Mouse (Mus musculus): ENCODE measurements at regions not wholly inside any gene's neighbourhood (a gene's known extent, or its start where the extent isn't known, plus 50 kb on each side); places are given as distances from the start of the nearest gene placed in this dataset.

GRCm38 (mm10) chr5:26338191-26338590 lies 80.7 kb downstream of the Gm7361 start:
- Histone ChIP-seq H3K27ac (ENCODE audit: low read length) (no peak overlapping the region), H3K4me3 (ENCODE audit: low read length) (no peak overlapping the region), H3K9me3 (ENCODE audit: control insufficient read depth, low read length) (no peaks in the 10 kb centered on the region), H3K27me3 (replicated peaks; ENCODE audit: control insufficient read depth, insufficient read depth, low read length) (no peaks in the 10 kb centered on the region), H3K36me3 (ENCODE audit: control insufficient read depth, insufficient read depth, low read length) (no peaks in the 10 kb centered on the region), H3K9ac (ENCODE audit: low read depth, low read length) (no peak overlapping the region), H3K4me1 (ENCODE audit: control insufficient read depth, insufficient read depth, low read length) (no peaks in the 10 kb centered on the region), H3K4me2 (ENCODE audit: low read depth, low read length) (no peak overlapping the region)
- no peak for ATAC-seq

DNA sequence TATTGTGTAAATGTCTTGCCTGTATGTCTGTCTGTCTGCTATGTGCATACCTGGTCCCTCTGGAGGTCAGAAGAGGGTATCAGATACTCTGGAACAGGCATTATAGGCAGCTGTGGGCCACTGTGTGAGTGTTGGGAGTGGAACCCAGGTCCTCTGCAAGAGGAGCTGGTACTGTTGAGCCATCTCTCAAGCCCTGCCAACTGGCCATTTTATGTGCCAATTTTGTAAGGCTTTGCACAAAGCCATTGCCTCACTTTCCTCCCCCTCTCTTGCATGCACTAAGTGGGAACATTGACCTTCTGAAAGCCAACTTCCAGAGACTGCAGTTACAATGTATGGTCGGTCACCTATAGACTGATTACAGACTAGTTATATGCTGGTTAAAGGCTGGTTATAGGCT lies 81.8 kb downstream of the Gm7361 start:
- H3K9me3 ChIP-seq (ENCODE audit: control insufficient read depth, low read length) = no peaks in the 10 kb centered on the region
- no peak overlapping the region for H3K9ac ChIP-seq (ENCODE audit: low read depth, low read length)
- no peak overlapping the region for H3K27ac ChIP-seq (ENCODE audit: low read length)
- no peak overlapping the region for H3K4me2 ChIP-seq (ENCODE audit: low read depth, low read length)
- 97% methylated on average over 1 of the region's 1 CpGs for WGBS
- ATAC-seq = no peak
- no peaks in the 10 kb centered on the region for H3K4me1 ChIP-seq (ENCODE audit: control insufficient read depth, insufficient read depth, low read length)
- H3K4me3 ChIP-seq (ENCODE audit: low read length) = no peak overlapping the region
- H3K27me3 ChIP-seq (replicated peaks; ENCODE audit: control insufficient read depth, insufficient read depth, low read length) = no peaks in the 10 kb centered on the region
- H3K36me3 ChIP-seq (ENCODE audit: control insufficient read depth, insufficient read depth, low read length) = no peaks in the 10 kb centered on the region

DNA sequence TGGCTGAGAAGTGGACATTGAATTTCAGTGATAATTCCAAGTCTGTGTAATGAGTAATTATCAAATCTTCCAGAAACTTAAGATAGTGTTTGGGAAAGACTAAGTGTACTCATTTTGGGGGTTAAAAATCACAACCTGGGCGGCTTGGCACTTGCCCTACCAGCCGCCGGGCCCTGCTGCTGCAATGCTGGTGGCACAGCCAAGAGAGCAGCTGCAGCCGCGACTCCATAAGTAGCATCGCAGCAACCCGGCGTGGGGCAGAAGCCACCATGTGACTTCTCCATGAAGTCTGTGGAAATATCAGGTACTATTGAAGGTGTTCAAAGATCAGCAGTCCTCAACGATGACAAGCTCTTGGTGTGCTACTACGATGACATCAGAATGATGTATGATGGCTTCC lies 97.7 kb downstream of the Gm7361 start:
- no peak overlapping the region for H3K4me3 ChIP-seq (ENCODE audit: low read length)
- 94% methylated on average over 10 of the region's 10 CpGs for WGBS
- no peaks in the 10 kb centered on the region for H3K36me3 ChIP-seq (ENCODE audit: control insufficient read depth, insufficient read depth, low read length)
- H3K27me3 ChIP-seq (replicated peaks; ENCODE audit: control insufficient read depth, insufficient read depth, low read length) = no peaks in the 10 kb centered on the region
- no peak overlapping the region for H3K27ac ChIP-seq (ENCODE audit: low read length)
- no peak overlapping the region for H3K4me2 ChIP-seq (ENCODE audit: low read depth, low read length)
- H3K4me1 ChIP-seq (ENCODE audit: control insufficient read depth, insufficient read depth, low read length) = no peaks in the 10 kb centered on the region
- no peaks in the 10 kb centered on the region for H3K9me3 ChIP-seq (ENCODE audit: control insufficient read depth, low read length)
- ATAC-seq = no peak
- no peak overlapping the region for H3K9ac ChIP-seq (ENCODE audit: low read depth, low read length)

DNA sequence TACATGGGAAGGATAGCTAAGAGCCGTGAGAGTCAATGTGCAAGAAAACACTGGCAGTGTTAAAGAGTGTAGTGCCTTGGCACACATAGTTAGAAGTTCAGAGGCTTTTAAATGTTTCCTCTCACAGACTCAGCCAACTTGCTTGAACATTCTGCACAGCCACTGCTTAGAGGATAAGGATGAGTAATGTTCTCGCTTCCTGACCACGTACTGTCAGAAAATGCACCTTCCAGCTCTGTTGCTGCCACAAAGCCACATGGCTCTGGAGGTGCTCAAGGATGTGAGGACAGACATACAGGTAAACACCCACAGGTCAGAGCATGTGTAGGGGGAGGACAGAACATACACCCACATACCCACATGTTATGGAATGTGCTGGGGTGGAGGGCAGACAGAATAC lies 101.6 kb downstream of the Gm7361 start:
- ATAC-seq = no peak
- 91% methylated on average over 3 of the region's 3 CpGs for WGBS
- Histone ChIP-seq H3K36me3 (ENCODE audit: control insufficient read depth, insufficient read depth, low read length) (no peaks in the 10 kb centered on the region), H3K4me3 (ENCODE audit: low read length) (no peak overlapping the region), H3K4me1 (ENCODE audit: control insufficient read depth, insufficient read depth, low read length) (no peaks in the 10 kb centered on the region), H3K27ac (ENCODE audit: low read length) (no peak overlapping the region), H3K27me3 (replicated peaks; ENCODE audit: control insufficient read depth, insufficient read depth, low read length) (no peaks in the 10 kb centered on the region), H3K9me3 (ENCODE audit: control insufficient read depth, low read length) (no peaks in the 10 kb centered on the region), H3K4me2 (ENCODE audit: low read depth, low read length) (no peak overlapping the region), H3K9ac (ENCODE audit: low read depth, low read length) (no peak overlapping the region)

GRCm38 (mm10) chr5:26374175-26374984 lies 116.9 kb downstream of the Gm7361 start:
- no peak for ATAC-seq
- H3K4me1 ChIP-seq (ENCODE audit: control insufficient read depth, insufficient read depth, low read length) = no peaks in the 10 kb centered on the region
- no peak overlapping the region for H3K27ac ChIP-seq (ENCODE audit: low read length)
- H3K36me3 ChIP-seq (ENCODE audit: control insufficient read depth, insufficient read depth, low read length) = no peaks in the 10 kb centered on the region
- H3K9ac ChIP-seq (ENCODE audit: low read depth, low read length) = no peak overlapping the region
- no peak overlapping the region for H3K4me3 ChIP-seq (ENCODE audit: low read length)
- H3K4me2 ChIP-seq (ENCODE audit: low read depth, low read length) = no peak overlapping the region
- no peaks in the 10 kb centered on the region for H3K9me3 ChIP-seq (ENCODE audit: control insufficient read depth, low read length)
- H3K27me3 ChIP-seq (replicated peaks; ENCODE audit: control insufficient read depth, insufficient read depth, low read length) = no peaks in the 10 kb centered on the region
- 68% methylated on average over 10 of the region's 10 CpGs for WGBS

GRCm38 (mm10) chr5:26407088-26407672 lies 149.7 kb downstream of the Gm7361 start:
- H3K27me3 ChIP-seq (replicated peaks; ENCODE audit: control insufficient read depth, insufficient read depth, low read length) = no peaks in the 10 kb centered on the region

GRCm38 (mm10) chr5:26413185-26413584 lies 155.7 kb downstream of the Gm7361 start:
- 50% methylated on average over 1 of the region's 1 CpGs for WGBS
- H3K4me2 ChIP-seq (ENCODE audit: low read depth, low read length) = no peak overlapping the region
- no peak for ATAC-seq

More at GRCm38 (mm10) chr5:26407088-26407672, 149.7 kb downstream of the Gm7361 start:
- Histone ChIP-seq H3K4me1 (ENCODE audit: control insufficient read depth, insufficient read depth, low read length) (no peaks in the 10 kb centered on the region), H3K4me2 (ENCODE audit: low read depth, low read length) (no peak overlapping the region), H3K9ac (ENCODE audit: low read depth, low read length) (no peak overlapping the region), H3K27ac (ENCODE audit: low read length) (no peak overlapping the region), H3K4me3 (ENCODE audit: low read length) (no peak overlapping the region), H3K36me3 (ENCODE audit: control insufficient read depth, insufficient read depth, low read length) (no peaks in the 10 kb centered on the region), H3K9me3 (ENCODE audit: control insufficient read depth, low read length) (no peaks in the 10 kb centered on the region)
- no peak for ATAC-seq
- WGBS = 77% methylated on average over 2 of the region's 2 CpGs

DNA sequence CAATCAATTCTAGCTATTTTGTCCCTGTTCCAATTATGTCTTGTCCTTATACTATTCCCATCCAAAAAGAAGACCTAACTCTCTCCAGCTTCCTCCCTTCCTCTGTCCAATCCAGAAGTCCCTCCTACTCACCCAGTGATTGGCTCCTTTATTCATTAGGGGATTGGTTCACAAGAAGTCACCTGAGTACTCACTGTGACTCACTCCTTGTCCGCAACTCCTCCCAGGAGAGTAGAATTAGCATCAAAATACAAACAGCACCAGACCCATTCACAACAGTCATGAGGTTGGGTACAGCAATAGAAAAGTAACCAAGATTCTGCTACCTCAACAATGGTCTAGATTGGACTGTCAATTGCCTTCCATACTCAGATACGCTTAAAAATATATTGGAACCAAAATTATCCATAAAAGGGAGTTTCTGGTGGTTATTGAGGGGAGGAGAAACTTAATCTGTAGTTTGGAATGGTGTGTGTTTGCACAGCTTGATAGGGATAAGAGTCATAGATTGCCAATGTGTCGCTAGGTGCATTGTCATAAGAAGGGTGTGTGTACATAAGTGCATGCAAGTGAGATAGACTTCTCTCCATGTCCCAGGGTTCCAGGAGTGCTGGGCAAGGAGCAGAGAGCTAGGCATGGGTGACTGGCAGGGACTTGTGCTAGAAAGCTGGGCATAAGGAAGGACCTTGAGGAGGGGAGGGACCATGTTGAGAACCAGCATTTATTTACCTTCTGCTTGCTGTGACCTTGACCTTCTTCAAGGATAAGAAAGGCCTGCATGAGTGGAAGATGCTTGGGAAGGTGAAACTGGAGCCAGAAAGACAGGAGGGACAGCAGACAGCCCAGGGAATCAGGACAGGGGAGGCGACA lies 187.1 kb downstream of the Gm7361 start:
- Histone ChIP-seq H3K9me3 (ENCODE audit: control insufficient read depth, low read length) (no peaks in the 10 kb centered on the region), H3K4me1 (ENCODE audit: control insufficient read depth, insufficient read depth, low read length) (no peaks in the 10 kb centered on the region), H3K9ac (ENCODE audit: low read depth, low read length) (no peak overlapping the region), H3K4me3 (ENCODE audit: low read length) (no peak overlapping the region), H3K27ac (ENCODE audit: low read length) (no peak overlapping the region), H3K4me2 (ENCODE audit: low read depth, low read length) (no peak overlapping the region), H3K36me3 (ENCODE audit: control insufficient read depth, insufficient read depth, low read length) (no peaks in the 10 kb centered on the region), H3K27me3 (replicated peaks; ENCODE audit: control insufficient read depth, insufficient read depth, low read length) (no peaks in the 10 kb centered on the region)
- 62% methylated on average over 4 of the region's 4 CpGs for WGBS
- no peak for ATAC-seq

More at GRCm38 (mm10) chr5:26413185-26413584, 155.7 kb downstream of the Gm7361 start:
- H3K27ac ChIP-seq (ENCODE audit: low read length) = no peak overlapping the region
- no peaks in the 10 kb centered on the region for H3K9me3 ChIP-seq (ENCODE audit: control insufficient read depth, low read length)
- H3K36me3 ChIP-seq (ENCODE audit: control insufficient read depth, insufficient read depth, low read length) = no peaks in the 10 kb centered on the region
- H3K9ac ChIP-seq (ENCODE audit: low read depth, low read length) = no peak overlapping the region
- H3K4me3 ChIP-seq (ENCODE audit: low read length) = no peak overlapping the region
- no peaks in the 10 kb centered on the region for H3K27me3 ChIP-seq (replicated peaks; ENCODE audit: control insufficient read depth, insufficient read depth, low read length)
- H3K4me1 ChIP-seq (ENCODE audit: control insufficient read depth, insufficient read depth, low read length) = no peaks in the 10 kb centered on the region

DNA sequence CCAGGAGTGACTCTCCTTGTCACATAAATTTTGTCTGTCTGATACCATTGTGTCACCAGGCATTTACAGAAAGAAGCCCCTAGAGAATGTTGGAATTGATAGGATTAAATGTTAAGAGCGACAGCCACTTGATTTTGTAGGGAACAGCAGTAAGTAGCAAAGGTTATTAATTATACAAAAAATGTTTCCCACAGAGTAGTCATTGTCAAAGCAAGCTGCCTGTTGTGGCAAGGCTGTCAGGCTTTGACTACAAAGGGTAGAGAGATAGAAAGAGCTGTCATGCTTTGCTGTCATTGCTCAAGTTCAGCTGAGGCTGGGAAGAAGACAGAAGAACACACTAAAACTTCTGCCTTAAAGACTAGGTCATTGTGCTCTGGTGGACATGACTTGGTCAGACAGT lies 193.8 kb downstream of the Gm7361 start:
- no peak overlapping the region for H3K27ac ChIP-seq (ENCODE audit: low read length)
- H3K9ac ChIP-seq (ENCODE audit: low read depth, low read length) = no peak overlapping the region
- H3K27me3 ChIP-seq (replicated peaks; ENCODE audit: control insufficient read depth, insufficient read depth, low read length) = no peaks in the 10 kb centered on the region
- H3K4me2 ChIP-seq (ENCODE audit: low read depth, low read length) = no peak overlapping the region
- no peak overlapping the region for H3K4me3 ChIP-seq (ENCODE audit: low read length)
- H3K4me1 ChIP-seq (ENCODE audit: control insufficient read depth, insufficient read depth, low read length) = no peaks in the 10 kb centered on the region
- H3K9me3 ChIP-seq (ENCODE audit: control insufficient read depth, low read length) = no peaks in the 10 kb centered on the region
- ATAC-seq = no peak
- no peaks in the 10 kb centered on the region for H3K36me3 ChIP-seq (ENCODE audit: control insufficient read depth, insufficient read depth, low read length)
- WGBS = 74% methylated on average over 1 of the region's 1 CpGs

Measured in intestine, embryonic 16.5 days (tissue).